Comparison of ENCODE assay signal across 11 mouse cellular contexts in genomic region chr2:122300656-122301020, GRCm38 (mm10). TPM values are rescaled to one million over a fixed set of nuclear protein-coding genes. Genes with fewer than 3 reads are reported as not detected.
DNase-seq lines count a peak whose midpoint lies in the region; ATAC-seq and TF ChIP-seq lines count a peak whose summit lies in the region.
"Had no signal": no experiment of that assay in that cellular context is flagged by ENCODE, and none has a peak within 500 bp of the region (broad histone marks: within the 10 kb centered on the region; RNA-seq: fewer than 3 reads in every experiment).

No protein-coding gene starts in this region.

- H3K27ac ChIP-seq in intestine, embryonic 14.5 days (ENCODE audit: low read depth), result no peak overlapping the region
- H3K27ac ChIP-seq in intestine, embryonic 16.5 days (ENCODE audit: low read length), result no peak overlapping the region
- H3K27ac ChIP-seq in bone marrow macrophage, adult 2 months (ENCODE audit: insufficient read depth, low read depth, low read length), result no peak overlapping the region
- no peak overlapping the region for H3K27ac ChIP-seq in forebrain, embryonic 14.5 days (ENCODE audit: low read depth, low read length)
- no peak overlapping the region for H3K27ac ChIP-seq in midbrain, embryonic 13.5 days

- H3K27me3 ChIP-seq in intestine, embryonic 14.5 days (replicated peaks; ENCODE audit: control insufficient read depth, insufficient read depth, low read length), result peaks cover 79% of the 10 kb centered on the region
- peaks cover 64% of the 10 kb centered on the region for H3K27me3 ChIP-seq in intestine, embryonic 16.5 days (replicated peaks; ENCODE audit: control insufficient read depth, insufficient read depth, low read length)
- H3K27me3 ChIP-seq in forebrain, embryonic 14.5 days (replicated peaks; ENCODE audit: control insufficient read depth, insufficient read depth, low read length), result peaks cover 61% of the 10 kb centered on the region
- H3K27me3 ChIP-seq in midbrain, embryonic 13.5 days, result peaks cover 99% of the 10 kb centered on the region

- no peak overlapping the region for H3K9ac ChIP-seq in intestine, embryonic 14.5 days (ENCODE audit: low read length)
- no peak overlapping the region for H3K9ac ChIP-seq in intestine, embryonic 16.5 days (ENCODE audit: low read depth, low read length)
- H3K9ac ChIP-seq in forebrain, embryonic 14.5 days (ENCODE audit: low read length), result no peak overlapping the region
- H3K9ac ChIP-seq in midbrain, embryonic 13.5 days (replicated peaks), result no peak overlapping the region

- 6% methylated on average over 14 of the region's 14 CpGs for whole genome bisulfite sequencing in intestine, embryonic 14.5 days
- WGBS in intestine, embryonic 16.5 days, result 5% methylated on average over 14 of the region's 14 CpGs
- 3% methylated on average over 14 of the region's 14 CpGs for WGBS in forebrain, embryonic 14.5 days
- WGBS in midbrain, embryonic 13.5 days, result 5% methylated on average over 14 of the region's 14 CpGs
- WGBS in lung, adult 2 months, result 12% methylated on average over 14 of the region's 14 CpGs

- no peaks in the 10 kb centered on the region for H3K36me3 ChIP-seq in intestine, embryonic 14.5 days (ENCODE audit: control insufficient read depth, insufficient read depth, low read length)
- no peaks in the 10 kb centered on the region for H3K36me3 ChIP-seq in intestine, embryonic 16.5 days (ENCODE audit: control insufficient read depth, insufficient read depth, low read length)
- no peaks in the 10 kb centered on the region for H3K36me3 ChIP-seq in forebrain, embryonic 14.5 days (ENCODE audit: control insufficient read depth, insufficient read depth, low read length)
- H3K36me3 ChIP-seq in midbrain, embryonic 13.5 days, result no peaks in the 10 kb centered on the region

- no peaks in the 10 kb centered on the region for H3K9me3 ChIP-seq in intestine, embryonic 14.5 days (ENCODE audit: control insufficient read depth, low read length)
- H3K9me3 ChIP-seq in intestine, embryonic 16.5 days (ENCODE audit: control insufficient read depth, low read length), result no peaks in the 10 kb centered on the region
- H3K9me3 ChIP-seq in forebrain, embryonic 14.5 days (replicated peaks; ENCODE audit: control insufficient read depth, low read length), result no peaks in the 10 kb centered on the region
- no peaks in the 10 kb centered on the region for H3K9me3 ChIP-seq in midbrain, embryonic 13.5 days

- no peak for DNase-seq in intestine, embryonic 14.5 days (ENCODE audit: low spot score)
- DNase-seq in forebrain, embryonic 14.5 days (ENCODE audit: low spot score), result no peak
- no peak for DNase-seq in frontal cortex, adult 2 months (ENCODE audit: extremely low spot score in 1 of 2, low spot score in 1 of 2)
- no peak for DNase-seq in lung, adult 2 months
- no peak for DNase-seq in cerebellum, postnatal 25 days
- DNase-seq: adrenal gland, postnatal 10 days; cerebellum, adult 2 months had no signal

- H3K4me1 ChIP-seq in intestine, embryonic 14.5 days (replicated peaks; ENCODE audit: control insufficient read depth, insufficient read depth, low read length), result peaks cover 11% of the 10 kb centered on the region
- H3K4me1 ChIP-seq in intestine, embryonic 16.5 days (ENCODE audit: control insufficient read depth, insufficient read depth, low read length), result peaks cover 28% of the 10 kb centered on the region
- peaks cover 14% of the 10 kb centered on the region for H3K4me1 ChIP-seq in bone marrow macrophage, adult 2 months (ENCODE audit: control insufficient read depth, insufficient read depth, low read length)
- peaks cover 21% of the 10 kb centered on the region for H3K4me1 ChIP-seq in forebrain, embryonic 14.5 days (ENCODE audit: control insufficient read depth, insufficient read depth, low read length)
- H3K4me1 ChIP-seq in midbrain, embryonic 13.5 days (replicated peaks), result peaks cover 43% of the 10 kb centered on the region
- H3K4me1 ChIP-seq in lung, adult 2 months (ENCODE audit: control insufficient read depth, insufficient read depth, low read length), result peaks cover 13% of the 10 kb centered on the region

- ATAC-seq in intestine, embryonic 14.5 days (replicated peaks; ENCODE audit: low FRiP score, low TSS enrichment, low read depth), result no peak
- no peak for ATAC-seq in intestine, embryonic 16.5 days
- no peak for ATAC-seq in forebrain, embryonic 14.5 days
- no peak; the same call in 1 of the 2 replicates for ATAC-seq in midbrain, embryonic 13.5 days

- H3K4me3 ChIP-seq in intestine, embryonic 14.5 days (ENCODE audit: low read depth, low read length), result no peak overlapping the region
- no peak overlapping the region for H3K4me3 ChIP-seq in intestine, embryonic 16.5 days (ENCODE audit: low read length)
- H3K4me3 ChIP-seq in bone marrow macrophage, adult 2 months (ENCODE audit: insufficient read depth, low read length), result peak overlapping the region; percentile 38
- H3K4me3 ChIP-seq in forebrain, embryonic 14.5 days (ENCODE audit: low read depth, low read length), result peak overlapping the region; percentile 40; the same call in 1 of the 2 replicates
- H3K4me3 ChIP-seq in midbrain, embryonic 13.5 days (replicated peaks), result peak overlapping the region; percentile 44; the same call in 1 of the 2 replicates
- no peak overlapping the region for H3K4me3 ChIP-seq in lung, adult 2 months (replicated peaks; ENCODE audit: extremely low read depth, low read depth, low read length)

- no peak for TF ChIP-seq POLR2A in bone marrow macrophage, adult 2 months (IDR thresholded peaks at IDR 0.05; ENCODE audit: borderline replicate concordance, low read depth, low read length)
- no peak for TF ChIP-seq POLR2A in lung, adult 2 months (IDR thresholded peaks at IDR 0.05; ENCODE audit: borderline replicate concordance, extremely low read depth, low read depth, low read length)

- peak overlapping the region; percentile 62; the same call in 1 of the 2 replicates for H3K4me2 ChIP-seq in intestine, embryonic 14.5 days (ENCODE audit: low read length)
- H3K4me2 ChIP-seq in intestine, embryonic 16.5 days (ENCODE audit: low read depth, low read length), result no peak overlapping the region; the same call in 1 of the 2 replicates
- peak overlapping the region; percentile 84; the same call in 1 of the 2 replicates for H3K4me2 ChIP-seq in forebrain, embryonic 14.5 days (ENCODE audit: low read length)
- H3K4me2 ChIP-seq in midbrain, embryonic 13.5 days (replicated peaks), result peak overlapping the region; percentile 82

- no peak for TF ChIP-seq CTCF in bone marrow macrophage, adult 2 months (IDR thresholded peaks at IDR 0.05; ENCODE audit: low read depth, low read length)
- TF ChIP-seq CTCF in lung, adult 2 months (IDR thresholded peaks at IDR 0.05; ENCODE audit: insufficient read depth, low read length), result no peak

RNA-seq across cellular contexts. Expression of gene Duoxa2, which starts 1.9 kb away (rescaled TPM):
- polyA plus RNA-seq in intestine, embryonic 14.5 days (2014; fragmentation: Nextera tagmentation; extraction: Ambion mirVana), result 0.18 TPM in 1 of 2 replicates, not detected in the other
- 0.16 and 0.24 TPM in 2 replicates for polyA plus RNA-seq in intestine, embryonic 16.5 days (2015; fragmentation: Nextera tagmentation; extraction: Ambion mirVana)
- not detected in 2 replicates for polyA plus RNA-seq in bone marrow macrophage, adult 2 months (2012; ENCODE audit: insufficient read depth, insufficient read length, missing spikeins)
- polyA plus RNA-seq in forebrain, embryonic 14.5 days (2014; fragmentation: Nextera tagmentation; extraction: Ambion mirVana), result not detected in 2 replicates
- polyA plus RNA-seq in midbrain, embryonic 13.5 days (2015; fragmentation: Nextera tagmentation; extraction: Ambion mirVana), result not detected in 2 replicates
- polyA plus RNA-seq in frontal cortex, adult 2 months (2012; rRNA removed), result 0.23 TPM in 1 of 2 replicates, not detected in the other
- polyA plus RNA-seq in lung, adult 2 months (2012; rRNA removed), result 0.50 and 0.75 TPM in 2 replicates
- polyA plus RNA-seq: cerebellum, adult 2 months; spleen, adult 2 months had no signal

RNA-seq across cellular contexts. Expression of gene Duox2, which starts 2.4 kb away (rescaled TPM):
- 0.09 and 0.12 TPM in 2 replicates for polyA plus RNA-seq in intestine, embryonic 14.5 days (2014; fragmentation: Nextera tagmentation; extraction: Ambion mirVana)
- 0.06 and 0.07 TPM in 2 replicates for polyA plus RNA-seq in intestine, embryonic 16.5 days (2015; fragmentation: Nextera tagmentation; extraction: Ambion mirVana)
- not detected in 2 replicates for polyA plus RNA-seq in bone marrow macrophage, adult 2 months (2012; ENCODE audit: insufficient read depth, insufficient read length, missing spikeins)
- polyA plus RNA-seq in forebrain, embryonic 14.5 days (2014; fragmentation: Nextera tagmentation; extraction: Ambion mirVana), result not detected in 2 replicates
- polyA plus RNA-seq in midbrain, embryonic 13.5 days (2015; fragmentation: Nextera tagmentation; extraction: Ambion mirVana), result 0.04 TPM in 1 of 2 replicates, not detected in the other
- 0.88 and 1.1 TPM in 2 replicates for polyA plus RNA-seq in frontal cortex, adult 2 months (2012; rRNA removed)
- polyA plus RNA-seq in lung, adult 2 months (2012; rRNA removed), result 0.68 and 0.72 TPM in 2 replicates

RNA-seq across cellular contexts. Expression of gene Duoxa1, which starts 12.9 kb away (rescaled TPM):
- not detected in 2 replicates for polyA plus RNA-seq in intestine, embryonic 14.5 days (2014; fragmentation: Nextera tagmentation; extraction: Ambion mirVana)
- not detected in 2 replicates for polyA plus RNA-seq in intestine, embryonic 16.5 days (2015; fragmentation: Nextera tagmentation; extraction: Ambion mirVana)
- polyA plus RNA-seq in bone marrow macrophage, adult 2 months (2012; ENCODE audit: insufficient read depth, insufficient read length, missing spikeins), result not detected in 2 replicates
- not detected in 2 replicates for polyA plus RNA-seq in forebrain, embryonic 14.5 days (2014; fragmentation: Nextera tagmentation; extraction: Ambion mirVana)
- polyA plus RNA-seq in midbrain, embryonic 13.5 days (2015; fragmentation: Nextera tagmentation; extraction: Ambion mirVana), result 0.20 and 0.39 TPM in 2 replicates
- polyA plus RNA-seq in frontal cortex, adult 2 months (2012; rRNA removed), result 0.15 TPM in 1 of 2 replicates, not detected in the other
- polyA plus RNA-seq in lung, adult 2 months (2012; rRNA removed), result 0.23 and 9.9 TPM in 2 replicates
- polyA plus RNA-seq: cerebellum, adult 2 months; spleen, adult 2 months had no signal

RNA-seq across cellular contexts. Expression of gene Duox1, which starts 14.8 kb away (rescaled TPM):
- polyA plus RNA-seq in intestine, embryonic 14.5 days (2014; fragmentation: Nextera tagmentation; extraction: Ambion mirVana), result 0.05 TPM in 1 of 2 replicates, not detected in the other
- polyA plus RNA-seq in intestine, embryonic 16.5 days (2015; fragmentation: Nextera tagmentation; extraction: Ambion mirVana), result 0.06 TPM in 1 of 2 replicates, not detected in the other
- not detected in 2 replicates for polyA plus RNA-seq in bone marrow macrophage, adult 2 months (2012; ENCODE audit: insufficient read depth, insufficient read length, missing spikeins)
- polyA plus RNA-seq in forebrain, embryonic 14.5 days (2014; fragmentation: Nextera tagmentation; extraction: Ambion mirVana), result 0.06 TPM in 1 of 2 replicates, not detected in the other
- polyA plus RNA-seq in midbrain, embryonic 13.5 days (2015; fragmentation: Nextera tagmentation; extraction: Ambion mirVana), result 0.13 and 0.15 TPM in 2 replicates
- 0.04 TPM in 1 of 2 replicates, not detected in the other for polyA plus RNA-seq in frontal cortex, adult 2 months (2012; rRNA removed)
- 2.7 TPM in 1 of 2 replicates, not detected in the other for polyA plus RNA-seq in lung, adult 2 months (2012; rRNA removed)
- polyA plus RNA-seq: spleen, adult 2 months had no signal

Comparison
In these comparisons a context has a peak if more than half of its experiments do, and no peak if none do; other contexts are left out.
1. H3K4me3 ChIP-seq: peak in bone marrow macrophage, adult 2 months (single experiment), forebrain, embryonic 14.5 days (single experiment) and midbrain, embryonic 13.5 days (single experiment); none in intestine, embryonic 14.5 days (single experiment), intestine, embryonic 16.5 days (single experiment) and lung, adult 2 months (single experiment).